Mouse (Mus musculus) heart, adult 2 months (tissue): ENCODE results near the gene Eif3g. TPM values are rescaled to one million over a fixed set of nuclear protein-coding genes. Genes with fewer than 3 reads are reported as not detected.

Source experiments
- DNase-seq, 2 experiments: peaks; one replicate each; pipeline ENCODE4 v3.0.0; 2021
- H3K27ac ChIP-seq: fragments of 200-600 bp; 2 replicates; pipeline ENCODE4 v1.8.1; 2022
- H3K27me3 ChIP-seq: fragments of 200-500 bp; 2 replicates; pipeline ENCODE4 v1.6.1; 2012; ENCODE audit warnings: mild to moderate bottlenecking, low read length, inconsistent platforms, mixed read lengths; ENCODE audit not compliant: control insufficient read depth, insufficient read depth
- H3K36me3 ChIP-seq: fragments of 200-500 bp; 2 replicates; pipeline ENCODE4 v1.6.1; 2012; ENCODE audit warnings: low read length, inconsistent platforms; ENCODE audit not compliant: control insufficient read depth, insufficient read depth
- H3K4me1 ChIP-seq: fragments of 200-500 bp; 2 replicates; pipeline ENCODE4 v1.6.1; 2011; ENCODE audit warnings: low read length; ENCODE audit not compliant: control insufficient read depth, insufficient read depth
- H3K4me3 ChIP-seq: fragments of 200-600 bp; 2 replicates; pipeline ENCODE4 v1.8.1; 2022
- H3K79me2 ChIP-seq: fragments of 200-500 bp; replicated peaks from 2 replicates; pipeline ENCODE4 v1.6.1; 2012; ENCODE audit warnings: mild to moderate bottlenecking, inconsistent platforms, low read length, moderate library complexity, mixed read lengths; ENCODE audit not compliant: control insufficient read depth, insufficient read depth
- H3K9ac ChIP-seq: fragments of 200-500 bp; 2 replicates; pipeline ENCODE4 v1.6.1; 2012; ENCODE audit warnings: low read depth, mild to moderate bottlenecking, control low read depth, inconsistent platforms, low read length, mixed read lengths
- CTCF ChIP-seq: fragments of 200-600 bp; IDR thresholded peaks from 2 replicates; pipeline ENCODE4 v1.8.1; 2022; ENCODE audit warnings: antibody characterized with exemption, mild to moderate bottlenecking, moderate library complexity
- EP300 ChIP-seq: fragments of 200-500 bp; IDR thresholded peaks from 2 replicates; pipeline ENCODE4 v1.6.1; 2011; ENCODE audit warnings: low read depth, low read length, control low read depth; ENCODE audit not compliant: insufficient read depth
- POLR2A ChIP-seq: fragments of 200-500 bp; IDR thresholded peaks from 2 replicates; pipeline ENCODE4 v1.6.1; 2011; ENCODE audit warnings: mild to moderate bottlenecking, low read depth, low read length, control low read depth; ENCODE audit not compliant: insufficient read depth
- WGBS: fragments of 180-500 bp; shearing (Covaris S2); methylation state at CpG from one replicate; pipeline ENCODE4 v1.1.7; 2018; 5-methylcytosine and 5-hydroxymethylcytosine counted together
- intact Hi-C: fragments of 180-260 bp; cut with DNase I; formaldehyde crosslinking; loops from one replicate; pipeline ENCODE4 v1.15.1; 2025
- polyA plus RNA-seq: library from polyadenylated mRNA; depleted of rRNA; stranded (reverse); fragments of >200 nt; gene quantifications from 2 replicates; pipeline ENCODE4 v1.2.3, GENCODE M21; 2012
- total RNA-seq, 2 experiments: library from RNA; stranded (reverse); gene quantifications; 2 replicates each; pipeline ENCODE4 v1.2.3; 2021

The Eif3g gene
- total and polyA plus RNA-seq, 3 experiments, result 69.6 to 113 (median 101) TPM

GRCm38 (mm10) chr9:20895382-20895781 is 3.0 kb downstream of the Eif3g start:
- Histone ChIP-seq H3K27me3 (no peaks in the 10 kb centered on the region), H3K36me3 (no peaks in the 10 kb centered on the region), H3K9ac (no peak overlapping the region), H3K4me3 (no peak overlapping the region), H3K27ac (no peak overlapping the region), H3K79me2 (peaks cover 3% of the 10 kb centered on the region; the same call in 1 of the 2 replicates), H3K4me1 (peaks cover 6% of the 10 kb centered on the region; the same call in 1 of the 2 replicates)
- no peak for TF ChIP-seq EP300
- no peak for TF ChIP-seq POLR2A
- TF ChIP-seq CTCF, result no peak
- intact Hi-C loops, result loop anchor here (10.0 kb wide), 1 partner anchor 389 kb away; the partner anchor contains the start of gene Kri1
- DNase-seq, result no peak
- 92% methylated on average over 9 of the region's 9 CpGs for WGBS

GRCm38 (mm10) chr9:20894629-20895028 is 3.8 kb downstream of the Eif3g start:
- no peaks in the 10 kb centered on the region for H3K27me3 ChIP-seq
- H3K9ac ChIP-seq, result no peak overlapping the region
- WGBS, result 82% methylated on average over 15 of the region's 15 CpGs
- intact Hi-C loops, result loop anchor here (10.0 kb wide), 1 partner anchor 390 kb away; the partner anchor contains the start of gene Kri1
- no peak overlapping the region for H3K27ac ChIP-seq
- peaks cover 3% of the 10 kb centered on the region; the same call in 1 of the 2 replicates for H3K79me2 ChIP-seq
- TF ChIP-seq EP300 (no peak), CTCF (no peak), POLR2A (no peak)
- H3K4me3 ChIP-seq, result no peak overlapping the region
- H3K4me1 ChIP-seq, result peaks cover 6% of the 10 kb centered on the region; the same call in 1 of the 2 replicates
- no peaks in the 10 kb centered on the region for H3K36me3 ChIP-seq
- DNase-seq, result no peak

DNA sequence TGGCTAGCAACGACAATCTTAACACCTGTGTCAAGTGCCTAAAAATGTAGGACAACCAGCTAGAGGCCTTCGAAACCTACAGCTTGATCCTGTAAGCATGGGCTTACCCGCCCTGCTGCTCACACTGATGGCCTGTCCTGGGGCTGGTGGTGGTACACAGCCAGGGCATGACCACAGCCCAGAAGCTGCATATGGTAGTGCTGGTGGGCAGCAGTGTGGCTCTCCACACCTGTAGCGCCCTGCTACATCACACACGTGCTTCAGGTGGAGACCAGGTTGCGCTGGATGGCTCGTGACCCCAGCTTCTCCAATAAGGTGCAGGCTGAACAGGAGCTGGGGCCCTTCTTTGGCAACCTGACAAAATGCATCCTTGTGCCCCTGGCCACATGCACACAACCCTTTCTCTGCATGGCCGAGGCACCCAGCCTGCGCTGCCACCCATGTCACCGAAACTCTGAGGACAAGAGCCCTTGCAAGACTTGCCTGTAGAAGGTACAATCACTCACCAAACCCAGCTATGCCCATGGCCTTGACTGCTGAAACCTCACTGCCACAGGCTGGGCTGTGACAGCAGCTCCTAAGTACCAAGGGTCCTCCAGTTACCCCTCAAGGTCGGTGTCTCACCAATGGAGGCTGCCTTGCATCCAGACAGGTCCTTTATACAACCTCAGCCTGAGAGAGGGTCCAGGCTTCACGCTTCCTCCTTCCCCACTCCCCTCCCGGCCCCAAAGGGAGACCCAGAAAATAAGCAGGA is 4.7 kb downstream of the Eif3g start:
- Histone ChIP-seq H3K79me2 (peaks cover 3% of the 10 kb centered on the region; the same call in 1 of the 2 replicates), H3K36me3 (no peaks in the 10 kb centered on the region), H3K27me3 (no peaks in the 10 kb centered on the region), H3K27ac (no peak overlapping the region), H3K4me3 (no peak overlapping the region), H3K9ac (no peak overlapping the region), H3K4me1 (peaks cover 6% of the 10 kb centered on the region; the same call in 1 of the 2 replicates)
- TF ChIP-seq EP300 (no peak), POLR2A (no peak), CTCF (no peak)
- DNase-seq, result no peak
- intact Hi-C loops, result loop anchor here (10.0 kb wide), 1 partner anchor 391 kb away; the partner anchor contains the start of gene Kri1
- 83% methylated on average over 13 of the region's 13 CpGs for WGBS

DNA sequence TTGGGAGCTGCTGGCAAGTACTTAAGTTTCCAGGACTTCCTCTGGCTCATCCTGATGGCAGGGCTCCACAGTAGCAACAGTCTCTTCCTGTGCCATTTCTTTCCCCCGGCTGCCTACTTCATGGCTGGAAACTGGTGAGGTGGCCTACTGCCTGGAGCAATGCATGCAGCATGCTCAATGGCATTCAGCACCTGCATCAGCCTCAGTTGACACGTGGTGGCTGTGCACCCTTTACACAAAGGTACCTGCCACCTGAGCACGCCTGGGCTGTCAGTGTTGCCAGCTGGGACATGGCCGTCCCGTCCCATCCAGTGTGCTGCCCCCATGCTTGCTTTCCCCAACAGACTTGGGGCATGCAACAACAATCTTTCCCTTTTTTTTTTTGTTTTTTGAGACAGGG is 5.4 kb downstream of the Eif3g start:
- peaks cover 6% of the 10 kb centered on the region; the same call in 1 of the 2 replicates for H3K4me1 ChIP-seq
- WGBS, result 68% methylated on average over 5 of the region's 5 CpGs
- no peak for TF ChIP-seq CTCF
- no peak for TF ChIP-seq EP300
- TF ChIP-seq POLR2A, result no peak

DNA sequence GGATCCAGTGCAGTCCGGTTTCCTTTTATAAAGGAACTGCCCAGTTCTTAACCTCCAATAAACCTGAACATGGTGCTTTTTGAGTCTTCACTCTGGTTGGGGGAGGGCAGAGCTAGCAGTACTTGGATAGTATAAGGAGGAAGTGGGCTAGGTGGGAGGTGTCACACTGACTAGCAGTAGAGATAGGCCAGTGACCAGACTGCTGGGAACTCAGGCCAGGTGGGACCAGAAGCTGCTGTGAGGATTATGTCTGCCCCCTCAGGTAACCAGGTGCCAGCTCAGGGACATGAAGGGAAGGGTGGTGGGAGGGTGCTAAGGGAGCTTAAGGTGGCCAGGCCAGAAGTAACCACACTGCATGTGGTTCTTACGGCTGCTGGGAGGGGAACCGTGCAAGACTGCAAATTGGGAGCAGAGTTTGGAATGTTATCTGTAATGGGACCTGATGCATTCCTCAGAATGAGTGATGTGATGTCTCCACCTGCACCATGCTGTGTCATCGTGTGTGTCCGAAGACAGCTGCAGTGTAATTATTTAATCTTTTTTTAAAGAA is 6.2 kb downstream of the Eif3g start:
- Histone ChIP-seq H3K9ac (no peak overlapping the region), H3K27ac (no peak overlapping the region), H3K36me3 (no peaks in the 10 kb centered on the region), H3K4me3 (no peak overlapping the region), H3K4me1 (peaks cover under 1% of the 10 kb centered on the region; the same call in 1 of the 2 replicates), H3K27me3 (no peaks in the 10 kb centered on the region), H3K79me2 (no peaks in the 10 kb centered on the region)
- TF ChIP-seq POLR2A, result no peak
- no peak for TF ChIP-seq CTCF
- no peak for TF ChIP-seq EP300
- DNase-seq, result no peak
- WGBS, result 67% methylated on average over 5 of the region's 5 CpGs
- intact Hi-C loops, result loop anchor here (10.0 kb wide), 1 partner anchor 393 kb away; the partner anchor contains the start of gene Kri1

More for the DNA sequence above, 5.4 kb downstream of the Eif3g start:
- H3K4me3 ChIP-seq, result no peak overlapping the region
- H3K27ac ChIP-seq, result no peak overlapping the region
- DNase-seq, result no peak
- no peaks in the 10 kb centered on the region for H3K36me3 ChIP-seq
- no peak overlapping the region for H3K9ac ChIP-seq
- intact Hi-C loops, result loop anchor here (10.0 kb wide), 1 partner anchor 392 kb away; the partner anchor contains the start of gene Kri1
- H3K79me2 ChIP-seq, result peaks cover under 1% of the 10 kb centered on the region; the same call in 1 of the 2 replicates
- no peaks in the 10 kb centered on the region for H3K27me3 ChIP-seq
